Comparison of ENCODE assay signal across 11 mouse cellular contexts in the genomic region with DNA sequence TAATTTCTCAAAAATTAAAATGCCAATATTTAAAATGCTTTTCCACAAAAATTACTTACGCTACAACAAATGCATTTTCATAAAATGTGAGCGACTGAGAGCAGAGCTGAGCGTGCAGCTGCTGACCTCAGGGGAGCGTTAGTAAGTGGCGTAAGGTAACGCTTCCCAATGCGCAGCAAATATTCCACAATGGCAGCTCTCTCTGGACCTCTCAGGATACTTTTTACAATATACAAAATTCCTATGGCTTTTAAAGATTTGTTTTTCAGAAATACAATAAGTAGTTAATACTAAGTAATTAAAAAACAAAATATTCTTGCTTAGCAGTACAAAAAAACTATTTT.
DNase-seq lines count a peak whose midpoint lies in the region; ATAC-seq lines count a peak whose summit lies in the region.
"Had no signal": no experiment of that assay in that cellular context is flagged by ENCODE, and none has a peak within 500 bp of the region (broad histone marks: within the 10 kb centered on the region; RNA-seq: fewer than 3 reads in every experiment).

No protein-coding gene starts in this region.

- no peaks in the 10 kb centered on the region for H3K36me3 ChIP-seq in lung, embryonic 15.5 days
- 0 out of 2 replicates have a peak, but pooled peaks cover 2% of the 10 kb centered on the region for H3K36me3 ChIP-seq in forebrain, embryonic 10.5 days (replicated peaks)
- no peaks in the 10 kb centered on the region for H3K36me3 ChIP-seq in limb, embryonic 12.5 days
- no peaks in the 10 kb centered on the region for H3K36me3 ChIP-seq in stomach, embryonic 15.5 days
- H3K36me3 ChIP-seq: liver, embryonic 13.5 days had no signal

- H3K4me1 ChIP-seq in lung, embryonic 15.5 days, result peaks cover 33% of the 10 kb centered on the region
- peaks cover 78% of the 10 kb centered on the region for H3K4me1 ChIP-seq in forebrain, embryonic 10.5 days
- peaks cover 51% of the 10 kb centered on the region for H3K4me1 ChIP-seq in limb, embryonic 12.5 days (replicated peaks)
- peaks cover 4% of the 10 kb centered on the region; the same call in 1 of the 2 replicates for H3K4me1 ChIP-seq in stomach, embryonic 15.5 days

- DNase-seq in lung, postnatal 25 days (ENCODE audit: low spot score), result no peak
- DNase-seq in forebrain, embryonic 10.5 days (ENCODE audit: extremely low spot score, low spot score), result no peak
- DNase-seq in right cerebral cortex, postnatal 36 days (ENCODE audit: low spot score in 2 of 2), result no peak
- DNase-seq in layer of hippocampus, postnatal 36 days, result no peak
- DNase-seq in kidney, postnatal 4 days, result no peak
- DNase-seq: liver, embryonic 13.5 days; thymus, postnatal 25 days had no signal

- H3K4me3 ChIP-seq in lung, embryonic 15.5 days, result peak overlapping the region; percentile 33
- peak overlapping the region; percentile 46 for H3K4me3 ChIP-seq in forebrain, embryonic 10.5 days
- H3K4me3 ChIP-seq in limb, embryonic 12.5 days (replicated peaks), result peak overlapping the region; percentile 38
- H3K4me3 ChIP-seq in stomach, embryonic 15.5 days (replicated peaks), result peak overlapping the region; percentile 13
- H3K4me3 ChIP-seq: liver, embryonic 13.5 days had no signal

- H3K4me2 ChIP-seq in lung, embryonic 15.5 days, result peak overlapping the region; percentile 53
- peak overlapping the region; percentile 54 for H3K4me2 ChIP-seq in limb, embryonic 12.5 days
- H3K4me2 ChIP-seq in stomach, embryonic 15.5 days, result peak overlapping the region; percentile 39
- H3K4me2 ChIP-seq: liver, embryonic 13.5 days had no signal

- 0 out of 2 replicates have a peak overlapping the region, but pooled peaks have one; percentile 21 for H3K9ac ChIP-seq in lung, embryonic 15.5 days
- peak overlapping the region; percentile 46 for H3K9ac ChIP-seq in limb, embryonic 12.5 days (replicated peaks)
- no peak overlapping the region for H3K9ac ChIP-seq in stomach, embryonic 15.5 days
- H3K9ac ChIP-seq: liver, embryonic 13.5 days had no signal

- 53% methylated on average over 7 of the region's 7 CpGs for WGBS in lung, embryonic 15.5 days
- WGBS in forebrain, embryonic 10.5 days, result 42% methylated on average over 7 of the region's 7 CpGs
- 8% methylated on average over 7 of the region's 7 CpGs for WGBS in limb, embryonic 12.5 days
- WGBS in stomach, embryonic 15.5 days, result 64% methylated on average over 7 of the region's 7 CpGs

- no peaks in the 10 kb centered on the region for H3K9me3 ChIP-seq in lung, embryonic 15.5 days
- no peaks in the 10 kb centered on the region for H3K9me3 ChIP-seq in forebrain, embryonic 10.5 days
- no peaks in the 10 kb centered on the region for H3K9me3 ChIP-seq in limb, embryonic 12.5 days
- no peaks in the 10 kb centered on the region for H3K9me3 ChIP-seq in stomach, embryonic 15.5 days
- H3K9me3 ChIP-seq: liver, embryonic 13.5 days had no signal

- peak overlapping the region; percentile 35; the same call in 1 of the 2 replicates for H3K27ac ChIP-seq in lung, embryonic 15.5 days
- peak overlapping the region; percentile 77 for H3K27ac ChIP-seq in forebrain, embryonic 10.5 days
- H3K27ac ChIP-seq in limb, embryonic 12.5 days, result peak overlapping the region; percentile 80
- no peak overlapping the region; the same call in 1 of the 2 replicates for H3K27ac ChIP-seq in stomach, embryonic 15.5 days
- H3K27ac ChIP-seq: liver, embryonic 13.5 days had no signal

- ATAC-seq in lung, embryonic 15.5 days (ENCODE audit: borderline replicate concordance, extremely low read depth, low FRiP score, low TSS enrichment), result no peak
- no peak for ATAC-seq in limb, embryonic 12.5 days (ENCODE audit: insufficient number of reproducible peaks, insufficient read depth, low FRiP score, low TSS enrichment, low read depth)
- no peak for ATAC-seq in stomach, embryonic 15.5 days (ENCODE audit: insufficient read depth, low FRiP score, low read depth)
- ATAC-seq: intestine, embryonic 16.5 days had no signal

- H3K27me3 ChIP-seq in lung, embryonic 15.5 days, result no peaks in the 10 kb centered on the region
- H3K27me3 ChIP-seq in forebrain, embryonic 10.5 days (ENCODE audit: poor library complexity, severe bottlenecking), result 0 out of 2 replicates have a peak, but pooled peaks cover 12% of the 10 kb centered on the region
- no peaks in the 10 kb centered on the region for H3K27me3 ChIP-seq in limb, embryonic 12.5 days
- H3K27me3 ChIP-seq in stomach, embryonic 15.5 days (replicated peaks), result no peaks in the 10 kb centered on the region
- H3K27me3 ChIP-seq: liver, embryonic 13.5 days had no signal
